10 mouse cellular contexts compared by ENCODE assay signal in the genomic region with DNA sequence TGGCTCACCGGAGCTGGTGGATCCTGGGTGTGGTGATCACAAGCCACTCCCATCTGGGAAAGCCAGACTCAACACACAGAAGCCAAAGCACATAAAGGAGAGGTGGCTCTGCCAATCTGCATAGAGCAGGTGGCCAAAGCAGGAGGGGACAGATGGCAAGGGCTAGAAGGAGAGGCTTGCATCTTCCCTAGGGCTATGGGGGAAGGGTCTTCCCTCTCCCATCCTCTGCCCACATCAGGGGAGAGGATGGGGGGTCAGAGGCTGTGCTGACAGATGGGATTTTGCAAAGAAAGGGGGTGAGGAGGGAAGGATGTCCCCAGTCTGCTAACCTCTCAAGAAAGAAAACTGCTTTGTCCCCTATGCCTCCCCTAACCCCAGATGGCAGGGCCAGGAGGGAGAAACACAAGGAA. TPM values are rescaled to one million over a fixed set of nuclear protein-coding genes. Genes with fewer than 3 reads are reported as not detected.
DNase-seq lines count a peak whose midpoint lies in the region; ATAC-seq lines count a peak whose summit lies in the region.
"Had no signal": no experiment of that assay in that cellular context is flagged by ENCODE, and none has a peak within 500 bp of the region (broad histone marks: within the 10 kb centered on the region; RNA-seq: fewer than 3 reads in every experiment).

No protein-coding gene starts in this region.

- ATAC-seq in midbrain, embryonic 16.5 days: no peak
- peak; percentile 67; the same call in 1 of the 2 replicates for ATAC-seq in hindbrain, embryonic 15.5 days (ENCODE audit: low FRiP score, low read depth)

- H3K27me3 ChIP-seq in midbrain, embryonic 10.5 days (ENCODE audit: low read depth, poor library complexity, severe bottlenecking): peaks cover 34% of the 10 kb centered on the region
- H3K27me3 ChIP-seq in midbrain, embryonic 16.5 days (ENCODE audit: control insufficient read depth, insufficient read depth, low read depth, low read length): peaks cover 6% of the 10 kb centered on the region
- peaks cover 42% of the 10 kb centered on the region for H3K27me3 ChIP-seq in embryonic facial prominence, embryonic 10.5 days (replicated peaks; ENCODE audit: low read depth, poor library complexity, severe bottlenecking)
- H3K27me3 ChIP-seq in hindbrain, embryonic 15.5 days: peaks cover 11% of the 10 kb centered on the region

- H3K4me1 ChIP-seq in midbrain, embryonic 10.5 days: peaks cover 28% of the 10 kb centered on the region
- H3K4me1 ChIP-seq in midbrain, embryonic 16.5 days (ENCODE audit: control insufficient read depth, insufficient read depth, low read length): no peaks in the 10 kb centered on the region
- peaks cover 29% of the 10 kb centered on the region for H3K4me1 ChIP-seq in embryonic facial prominence, embryonic 10.5 days
- H3K4me1 ChIP-seq in hindbrain, embryonic 15.5 days (replicated peaks): peaks cover 12% of the 10 kb centered on the region; the same call in 1 of the 2 replicates

- peak overlapping the region; percentile 73; the same call in 1 of the 2 replicates for H3K27ac ChIP-seq in midbrain, embryonic 10.5 days (replicated peaks)
- H3K27ac ChIP-seq in midbrain, embryonic 16.5 days (ENCODE audit: low read length): no peak overlapping the region
- H3K27ac ChIP-seq in embryonic facial prominence, embryonic 10.5 days (replicated peaks): 0 out of 2 replicates have a peak overlapping the region, but pooled peaks have one; percentile 40
- H3K27ac ChIP-seq in hindbrain, embryonic 15.5 days (replicated peaks): no peak overlapping the region
- H3K27ac ChIP-seq: liver, embryonic 13.5 days had no signal

- no peak overlapping the region for H3K4me2 ChIP-seq in midbrain, embryonic 16.5 days (ENCODE audit: low read length)
- H3K4me2 ChIP-seq in hindbrain, embryonic 15.5 days: no peak overlapping the region
- H3K4me2 ChIP-seq: liver, embryonic 13.5 days had no signal

- H3K9me3 ChIP-seq in midbrain, embryonic 10.5 days (replicated peaks): no peaks in the 10 kb centered on the region
- no peaks in the 10 kb centered on the region for H3K9me3 ChIP-seq in midbrain, embryonic 16.5 days (replicated peaks; ENCODE audit: control insufficient read depth, low read length, poor library complexity, severe bottlenecking)
- no peaks in the 10 kb centered on the region for H3K9me3 ChIP-seq in embryonic facial prominence, embryonic 10.5 days
- H3K9me3 ChIP-seq in hindbrain, embryonic 15.5 days: no peaks in the 10 kb centered on the region
- H3K9me3 ChIP-seq: liver, embryonic 13.5 days had no signal

- WGBS in midbrain, embryonic 10.5 days: 31% methylated on average over 1 of the region's 1 CpGs
- WGBS in midbrain, embryonic 16.5 days: 0% methylated on average over 1 of the region's 1 CpGs
- WGBS in embryonic facial prominence, embryonic 10.5 days: 44% methylated on average over 1 of the region's 1 CpGs
- 16% methylated on average over 1 of the region's 1 CpGs for WGBS in hindbrain, embryonic 15.5 days

- DNase-seq in midbrain, embryonic 10.5 days (ENCODE audit: low spot score): peak; percentile 48
- peak; percentile 34 for DNase-seq in embryonic facial prominence, embryonic 10.5 days (ENCODE audit: low spot score)
- DNase-seq in heart, adult 11 months: no peak
- no peak for DNase-seq in heart, postnatal 25 days (ENCODE audit: low spot score)
- DNase-seq in left cerebral cortex, postnatal 14 days (ENCODE audit: low spot score in 2 of 2): no peak
- DNase-seq: adrenal gland, adult 2 months; heart, postnatal 4 days; liver, embryonic 13.5 days had no signal

- intact Hi-C loops in heart, postnatal 25 days (cut with DNase I): no loop called here
- intact Hi-C loops in left cerebral cortex, postnatal 14 days (cut with DNase I): no loop called here

- no peak overlapping the region for H3K9ac ChIP-seq in midbrain, embryonic 16.5 days (ENCODE audit: low read depth, low read length)
- H3K9ac ChIP-seq in hindbrain, embryonic 15.5 days: no peak overlapping the region
- H3K9ac ChIP-seq: liver, embryonic 13.5 days had no signal

- H3K4me3 ChIP-seq in midbrain, embryonic 10.5 days: no peak overlapping the region
- no peak overlapping the region for H3K4me3 ChIP-seq in midbrain, embryonic 16.5 days (ENCODE audit: low read depth, low read length)
- no peak overlapping the region for H3K4me3 ChIP-seq in embryonic facial prominence, embryonic 10.5 days
- no peak overlapping the region for H3K4me3 ChIP-seq in hindbrain, embryonic 15.5 days
- H3K4me3 ChIP-seq: liver, embryonic 13.5 days had no signal

- no peaks in the 10 kb centered on the region for H3K36me3 ChIP-seq in midbrain, embryonic 10.5 days
- no peaks in the 10 kb centered on the region for H3K36me3 ChIP-seq in midbrain, embryonic 16.5 days (ENCODE audit: control insufficient read depth, insufficient read depth, low read length)
- H3K36me3 ChIP-seq in embryonic facial prominence, embryonic 10.5 days (replicated peaks): no peaks in the 10 kb centered on the region
- no peaks in the 10 kb centered on the region for H3K36me3 ChIP-seq in hindbrain, embryonic 15.5 days
- H3K36me3 ChIP-seq: liver, embryonic 13.5 days had no signal

RNA-seq across cellular contexts. Expression of gene Slc52a3, which starts 5.3 kb away (rescaled TPM):
- polyA plus RNA-seq in midbrain, embryonic 10.5 days (2016; fragmentation: Nextera tagmentation; extraction: Ambion mirVana): 0.81 and 0.87 TPM in 2 replicates
- polyA plus RNA-seq in midbrain, embryonic 16.5 days (2015; fragmentation: Nextera tagmentation; extraction: Ambion mirVana): 1.0 and 1.4 TPM in 2 replicates
- 0.63 and 0.80 TPM in 2 replicates for polyA plus RNA-seq in embryonic facial prominence, embryonic 10.5 days (2016; fragmentation: Nextera tagmentation; extraction: Ambion mirVana)
- polyA plus RNA-seq in hindbrain, embryonic 15.5 days (2015; fragmentation: Nextera tagmentation; extraction: Ambion mirVana): 1.4 and 1.7 TPM in 2 replicates
- total RNA-seq in heart, postnatal 25 days (2021): 1 to 10 TPM; 1.8 to 1.9 TPM
- 1 to 10 TPM; 3.8 to 3.9 TPM for total RNA-seq in left cerebral cortex, postnatal 14 days (2021)

RNA-seq across cellular contexts. Expression of gene Fam110a, which starts 11.0 kb away (rescaled TPM):
- polyA plus RNA-seq in midbrain, embryonic 10.5 days (2016; fragmentation: Nextera tagmentation; extraction: Ambion mirVana): 79.8 and 108 TPM in 2 replicates
- 57.5 and 59.1 TPM in 2 replicates for polyA plus RNA-seq in midbrain, embryonic 16.5 days (2015; fragmentation: Nextera tagmentation; extraction: Ambion mirVana)
- 48.4 and 55.0 TPM in 2 replicates for polyA plus RNA-seq in embryonic facial prominence, embryonic 10.5 days (2016; fragmentation: Nextera tagmentation; extraction: Ambion mirVana)
- 48.3 and 54.6 TPM in 2 replicates for polyA plus RNA-seq in hindbrain, embryonic 15.5 days (2015; fragmentation: Nextera tagmentation; extraction: Ambion mirVana)
- total RNA-seq in heart, postnatal 25 days (2021): 1 to 10 TPM; 4.5 to 4.7 TPM
- total RNA-seq in left cerebral cortex, postnatal 14 days (2021): 1 to 10 TPM; 5.0 to 6.8 TPM

Comparison
In these comparisons a context has a peak if more than half of its experiments do, and no peak if none do; other contexts are left out.
1. H3K27ac ChIP-seq: peak in midbrain, embryonic 10.5 days (single experiment) and embryonic facial prominence, embryonic 10.5 days (single experiment); none in midbrain, embryonic 16.5 days (single experiment) and hindbrain, embryonic 15.5 days (single experiment).
2. DNase-seq: peak in midbrain, embryonic 10.5 days (single experiment) and embryonic facial prominence, embryonic 10.5 days (single experiment); none in heart, adult 11 months (single experiment), heart, postnatal 25 days (single experiment) and left cerebral cortex, postnatal 14 days (0 of 2).